Mouse (Mus musculus) lung, embryonic 15.5 days (tissue): ENCODE measurements around the gene 1700031F05Rik. TPM values are rescaled to one million over a fixed set of nuclear protein-coding genes. Genes with fewer than 3 reads are reported as not detected.
"Not testable (repeated sequence)": the region's sequence is repeated elsewhere in the genome, so short reads cannot be mapped to it uniquely, and the experiment has no call there.

Experiments used
- ATAC-seq: fragments of 200-750 bp; cut with Nextera tagmentation; 2 replicates; pipeline ENCODE4 v1.8.0; 2017; ENCODE audit warnings: moderate number of reproducible peaks, borderline replicate concordance; ENCODE audit not compliant: low FRiP score, low TSS enrichment; ENCODE audit errors: extremely low read depth
- H3K27ac ChIP-seq: fragments of 300-500 bp; sonication (generic); 2 replicates; pipeline ENCODE4 v1.5.1; 2015; ENCODE audit warnings: moderate library complexity, mild to moderate bottlenecking, inconsistent platforms
- H3K27me3 ChIP-seq: fragments of 300-500 bp; sonication (generic); 2 replicates; pipeline ENCODE4 v1.6.1; 2015; ENCODE audit warnings: inconsistent platforms
- H3K36me3 ChIP-seq: fragments of 300-500 bp; sonication (generic); 2 replicates; pipeline ENCODE4 v1.6.1; 2015; ENCODE audit warnings: inconsistent platforms
- H3K4me1 ChIP-seq: fragments of 300-500 bp; sonication (generic); 2 replicates; pipeline ENCODE4 v1.6.1; 2015; ENCODE audit warnings: inconsistent platforms
- H3K4me2 ChIP-seq: fragments of 300-500 bp; sonication (generic); 2 replicates; pipeline ENCODE4 v1.6.1; 2015; ENCODE audit warnings: inconsistent platforms, mild to moderate bottlenecking, moderate library complexity
- H3K4me3 ChIP-seq: fragments of 300-500 bp; sonication (generic); 2 replicates; pipeline ENCODE4 v1.5.1; 2015; ENCODE audit warnings: mild to moderate bottlenecking, inconsistent platforms
- H3K9ac ChIP-seq: fragments of 300-500 bp; sonication (generic); 2 replicates; pipeline ENCODE4 v1.6.1; 2015; ENCODE audit warnings: inconsistent platforms
- H3K9me3 ChIP-seq: fragments of 300-500 bp; sonication (generic); 2 replicates; pipeline ENCODE4 v1.6.1; 2016; ENCODE audit warnings: inconsistent platforms
- WGBS: fragments of 180-500 bp; shearing (Covaris S2); methylation state at CpG from one replicate; pipeline ENCODE4 v1.1.7; 2015; 5-methylcytosine and 5-hydroxymethylcytosine counted together
- polyA plus RNA-seq: library from polyadenylated mRNA; unstranded; fragments of >200 nt; fragmentation: Nextera tagmentation; extraction: Ambion mirVana; gene quantifications from 2 replicates; pipeline ENCODE4 v1.2.1, GENCODE M21; 2015

1700031F05Rik gene
- not detected in 2 replicates for polyA plus RNA-seq

DNA sequence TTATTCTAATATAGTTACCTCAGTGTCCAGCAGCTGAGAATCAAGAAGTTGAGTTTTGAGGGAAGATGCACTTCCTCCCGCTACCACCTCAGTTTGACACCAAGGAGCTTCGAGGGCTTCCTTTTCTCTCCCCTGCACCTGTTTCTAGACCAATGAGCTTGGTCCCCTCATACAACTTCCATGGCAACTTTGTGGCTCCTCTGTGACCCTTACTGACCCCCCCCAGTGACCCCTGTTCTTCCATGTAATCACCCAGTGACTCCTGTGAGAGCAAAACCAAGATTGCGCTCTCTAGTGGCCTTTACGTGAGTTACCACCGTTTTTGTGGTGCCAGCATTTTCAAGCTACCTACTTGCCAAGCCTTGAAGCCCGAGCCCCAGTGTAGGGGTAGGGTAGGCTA is at the start of gene 1700031F05Rik:
TSS of gene 1700031F05Rik (minus strand) at position 101 of the 400 bp plus-strand sequence.
- 75% methylated on average over 6 of the region's 6 CpGs for WGBS
- H3K27me3 ChIP-seq = no peaks in the 10 kb centered on the region
- no peaks in the 10 kb centered on the region for H3K9me3 ChIP-seq
- H3K36me3 ChIP-seq = no peaks in the 10 kb centered on the region
- no peak within 1 kb of the TSS for H3K4me2 ChIP-seq
- no peaks in the 10 kb centered on the region for H3K4me1 ChIP-seq
- ATAC-seq = no peak
- H3K9ac ChIP-seq = no peak within 1 kb of the TSS
- H3K4me3 ChIP-seq = no peak within 1 kb of the TSS
- no peak within 1 kb of the TSS for H3K27ac ChIP-seq

DNA sequence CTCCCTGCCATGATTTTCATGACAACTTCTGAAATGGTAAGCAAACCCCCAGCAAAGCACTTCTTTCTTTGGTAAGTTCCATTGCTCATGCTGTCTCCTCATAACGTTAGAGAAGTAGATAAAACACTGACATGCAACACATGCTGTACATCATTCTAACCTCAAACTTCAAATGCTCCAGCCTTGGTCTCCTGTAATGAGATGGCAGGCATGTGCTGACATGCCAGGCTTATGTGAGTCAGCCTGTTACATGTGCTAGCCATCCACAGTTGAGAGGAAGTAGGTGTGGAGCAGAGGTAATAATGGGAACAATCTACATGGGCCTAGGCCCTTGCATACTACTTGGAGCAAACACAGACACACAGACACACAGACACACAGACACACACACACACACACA is 47.1 kb upstream of the 1700031F05Rik start:
- not testable (repeated sequence) for H3K9me3 ChIP-seq, H3K9ac ChIP-seq, ATAC-seq, H3K4me3 ChIP-seq, H3K27ac ChIP-seq, H3K36me3 ChIP-seq, H3K27me3 ChIP-seq, H3K4me1 ChIP-seq, H3K4me2 ChIP-seq
- WGBS = 62% methylated on average over 1 of the region's 1 CpGs

DNA sequence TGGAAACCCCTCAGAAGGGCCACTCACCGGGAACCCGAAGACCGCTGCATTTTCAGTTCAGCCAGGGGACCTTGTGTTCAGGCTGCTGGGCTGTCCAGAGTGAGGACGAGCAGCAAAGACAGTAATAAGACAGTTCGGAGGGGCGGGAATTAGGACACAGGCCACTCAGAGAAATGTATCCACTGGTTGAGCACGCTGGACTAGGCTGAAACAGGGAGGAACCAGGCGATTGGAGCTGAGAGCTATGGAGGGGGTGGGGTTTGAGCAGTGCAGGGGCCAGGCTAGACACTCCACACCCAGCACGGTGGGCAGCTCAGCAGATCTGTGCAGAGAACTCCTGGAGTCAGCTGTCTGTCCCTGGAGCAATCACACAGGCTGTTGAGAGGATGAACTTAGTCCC is 40.8 kb upstream of the 1700031F05Rik start, which contains the start of the genes Dmrtc1a and 1700011M02Rik:
TSS of gene Dmrtc1a (minus strand) at position 101 of the 400 bp plus-strand sequence.
TSS of gene 1700011M02Rik (plus strand) at position 319 of the 400 bp plus-strand sequence.
- not testable (repeated sequence) for H3K4me3 ChIP-seq, ATAC-seq, H3K27ac ChIP-seq, H3K9me3 ChIP-seq, H3K4me2 ChIP-seq, H3K9ac ChIP-seq, H3K36me3 ChIP-seq, H3K27me3 ChIP-seq, H3K4me1 ChIP-seq
- 81% methylated on average over 8 of the region's 9 CpGs for WGBS

DNA sequence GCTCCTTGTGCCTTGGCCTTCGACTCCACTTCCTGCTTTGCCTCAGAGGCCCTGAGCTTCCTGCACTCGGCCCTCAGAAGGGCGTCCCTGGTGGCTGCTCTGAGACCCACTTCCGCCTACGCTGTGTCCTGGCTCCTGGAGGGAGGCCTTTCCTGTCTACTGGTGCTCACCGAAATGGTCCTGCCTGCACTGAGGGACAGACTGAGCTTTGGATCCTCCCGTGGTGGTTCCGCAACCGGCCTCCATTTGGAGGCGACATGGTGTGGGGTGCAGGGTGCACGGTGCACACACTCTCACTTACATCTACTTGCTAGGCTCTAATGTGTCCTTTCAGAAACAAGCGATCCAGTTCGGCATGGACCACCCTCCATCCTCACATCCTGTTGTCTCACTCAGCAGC is 13.3 kb downstream of the 1700031F05Rik start, which contains the start of gene Dmrtc1c2:
TSS of gene Dmrtc1c2 (minus strand) at position 101 of the 400 bp plus-strand sequence.
- H3K4me2 ChIP-seq, H3K27me3 ChIP-seq, H3K27ac ChIP-seq, H3K36me3 ChIP-seq, H3K9me3 ChIP-seq, ATAC-seq, H3K4me3 ChIP-seq, H3K4me1 ChIP-seq, H3K9ac ChIP-seq: not testable (repeated sequence)
- 80% methylated on average over 1 of the region's 13 CpGs for whole genome bisulfite sequencing

DNA sequence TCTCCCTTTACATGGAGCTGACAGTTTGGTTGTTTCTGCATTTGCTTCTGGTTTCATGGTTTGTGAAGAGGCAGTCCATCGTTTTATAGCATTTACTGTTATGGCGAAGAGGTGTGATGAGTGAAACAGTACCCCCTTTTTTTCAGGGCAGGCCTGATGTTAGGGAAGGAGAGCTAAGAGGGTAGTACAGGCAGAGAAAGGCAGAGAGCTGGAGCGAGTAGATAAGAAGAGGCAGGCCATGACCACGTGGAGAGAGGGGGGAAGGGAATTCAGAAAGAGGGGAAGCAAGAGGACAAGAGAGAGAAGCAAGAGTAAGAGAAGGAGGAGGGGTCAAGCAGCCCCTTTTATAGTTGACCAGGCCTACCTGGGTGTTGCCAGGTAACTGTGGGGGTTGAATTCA is 55.5 kb downstream of the 1700031F05Rik start:
- H3K4me1 ChIP-seq = no peaks in the 10 kb centered on the region
- H3K27ac ChIP-seq = no peak overlapping the region
- H3K9me3 ChIP-seq = no peaks in the 10 kb centered on the region
- H3K4me2 ChIP-seq = no peak overlapping the region
- WGBS = 54% methylated on average over 4 of the region's 4 CpGs
- H3K36me3 ChIP-seq = no peaks in the 10 kb centered on the region
- H3K4me3 ChIP-seq = no peak overlapping the region
- no peak for ATAC-seq
- H3K27me3 ChIP-seq = peaks cover 4% of the 10 kb centered on the region; the same call in 1 of the 2 replicates
- no peak overlapping the region for H3K9ac ChIP-seq

Other genes starting within 250 kb of the 1700031F05Rik start
- 9.0 and 11.2 TPM in 2 replicates for gene Phka1, start 223.7 kb downstream of the 1700031F05Rik start, polyA plus RNA-seq
- not detected in 2 replicates for gene Gm3880, start 181.0 kb downstream of the 1700031F05Rik start, polyA plus RNA-seq
- gene Gm9112, start 160.3 kb downstream of the 1700031F05Rik start, polyA plus RNA-seq = not detected in 2 replicates
- not detected in 2 replicates for gene Dmrtc1b, start 160.1 kb downstream of the 1700031F05Rik start, polyA plus RNA-seq
- gene Dmrtc1c1, start 65.0 kb downstream of the 1700031F05Rik start, polyA plus RNA-seq = not detected in 2 replicates
- gene Dmrtc1c2, start 13.4 kb downstream of the 1700031F05Rik start, polyA plus RNA-seq = not detected in 2 replicates
- 0.56 and 0.77 TPM in 2 replicates for gene Dmrtc1a, start 40.7 kb upstream of the 1700031F05Rik start, polyA plus RNA-seq
- gene 1700011M02Rik, start 40.9 kb upstream of the 1700031F05Rik start, polyA plus RNA-seq = not detected in 2 replicates
- gene 1700018G05Rik, start 60.4 kb upstream of the 1700031F05Rik start, polyA plus RNA-seq = not detected in 2 replicates